Mouse (Mus musculus): ENCODE results near the gene Ptgis. TPM values are rescaled to one million over a fixed set of nuclear protein-coding genes. Genes with fewer than 3 reads are reported as not detected.

Gene Ptgis
- polyA plus RNA-seq, 1 experiment from 2014 or later: 8.9 TPM

- 90% methylated on average over 5 of the region's 5 CpGs for WGBS
- H3K9me3 ChIP-seq (ENCODE audit: control insufficient read depth): no peaks in the 10 kb centered on the region
- no peaks in the 10 kb centered on the region; the same call in 1 of the 2 replicates for H3K4me1 ChIP-seq (replicated peaks; ENCODE audit: control insufficient read depth, insufficient read depth, low read length)
- no peak for TF ChIP-seq CTCF (IDR thresholded peaks at IDR 0.05; ENCODE audit: low read depth)
- no peak overlapping the region for H3K27ac ChIP-seq (ENCODE audit: low read depth, low read length)
- no peak for ATAC-seq
- H3K4me3 ChIP-seq (ENCODE audit: low read depth, low read length): no peak overlapping the region
- H3K4me2 ChIP-seq (replicated peaks; ENCODE audit: low read depth): no peak overlapping the region
- no peak overlapping the region for H3K9ac ChIP-seq (ENCODE audit: low read depth, low read length)
- no peaks in the 10 kb centered on the region for H3K36me3 ChIP-seq (ENCODE audit: control insufficient read depth, insufficient read depth)
- peaks cover 26% of the 10 kb centered on the region for H3K27me3 ChIP-seq (replicated peaks; ENCODE audit: control insufficient read depth, insufficient read depth, low read length)
Measured at GRCm38 (mm10) chr2:167187119-167187518, 53.3 kb downstream of the Ptgis start.

- Histone ChIP-seq H3K27me3 (replicated peaks; ENCODE audit: control insufficient read depth, insufficient read depth, low read length) (peaks cover 26% of the 10 kb centered on the region), H3K4me2 (replicated peaks; ENCODE audit: low read depth) (no peak overlapping the region), H3K4me1 (replicated peaks; ENCODE audit: control insufficient read depth, insufficient read depth, low read length) (no peaks in the 10 kb centered on the region; the same call in 1 of the 2 replicates), H3K4me3 (ENCODE audit: low read depth, low read length) (no peak overlapping the region), H3K27ac (ENCODE audit: low read depth, low read length) (no peak overlapping the region), H3K9ac (ENCODE audit: low read depth, low read length) (no peak overlapping the region), H3K9me3 (ENCODE audit: control insufficient read depth) (no peaks in the 10 kb centered on the region), H3K36me3 (ENCODE audit: control insufficient read depth, insufficient read depth) (no peaks in the 10 kb centered on the region)
- ATAC-seq: no peak
- WGBS: 49% methylated on average over 10 of the region's 10 CpGs
- TF ChIP-seq CTCF (IDR thresholded peaks at IDR 0.05; ENCODE audit: low read depth): no peak
Measured at GRCm38 (mm10) chr2:167186544-167186943, 53.9 kb downstream of the Ptgis start.

- no peak for TF ChIP-seq CTCF (IDR thresholded peaks at IDR 0.05; ENCODE audit: low read depth)
- 55% methylated on average over 13 of the region's 13 CpGs for WGBS
- no peak overlapping the region for H3K4me2 ChIP-seq (replicated peaks; ENCODE audit: low read depth)
- no peak overlapping the region for H3K4me3 ChIP-seq (ENCODE audit: low read depth, low read length)
- no peak overlapping the region for H3K9ac ChIP-seq (ENCODE audit: low read depth, low read length)
- no peak for ATAC-seq
- no peaks in the 10 kb centered on the region; the same call in 1 of the 2 replicates for H3K4me1 ChIP-seq (replicated peaks; ENCODE audit: control insufficient read depth, insufficient read depth, low read length)
- peaks cover 26% of the 10 kb centered on the region for H3K27me3 ChIP-seq (replicated peaks; ENCODE audit: control insufficient read depth, insufficient read depth, low read length)
- no peak overlapping the region for H3K27ac ChIP-seq (ENCODE audit: low read depth, low read length)
- no peaks in the 10 kb centered on the region for H3K9me3 ChIP-seq (ENCODE audit: control insufficient read depth)
- H3K36me3 ChIP-seq (ENCODE audit: control insufficient read depth, insufficient read depth): no peaks in the 10 kb centered on the region
Measured at GRCm38 (mm10) chr2:167186003-167186402, 54.4 kb downstream of the Ptgis start.

GRCm38 (mm10) chr2:167185432-167185831 is 55.0 kb downstream of the Ptgis start:
- H3K4me2 ChIP-seq (replicated peaks; ENCODE audit: low read depth): no peak overlapping the region

GRCm38 (mm10) chr2:167181662-167182389 is 58.6 kb downstream of the Ptgis start:
- no peaks in the 10 kb centered on the region for H3K9me3 ChIP-seq (ENCODE audit: control insufficient read depth)
- no peak overlapping the region for H3K4me2 ChIP-seq (replicated peaks; ENCODE audit: low read depth)
- H3K36me3 ChIP-seq (ENCODE audit: control insufficient read depth, insufficient read depth): no peaks in the 10 kb centered on the region
- 80% methylated on average over 14 of the region's 14 CpGs for WGBS
- ATAC-seq: no peak
- H3K9ac ChIP-seq (ENCODE audit: low read depth, low read length): no peak overlapping the region
- H3K27me3 ChIP-seq (replicated peaks; ENCODE audit: control insufficient read depth, insufficient read depth, low read length): no peaks in the 10 kb centered on the region
- no peaks in the 10 kb centered on the region for H3K4me1 ChIP-seq (replicated peaks; ENCODE audit: control insufficient read depth, insufficient read depth, low read length)
- H3K27ac ChIP-seq (ENCODE audit: low read depth, low read length): no peak overlapping the region
- no peak for TF ChIP-seq CTCF (IDR thresholded peaks at IDR 0.05; ENCODE audit: low read depth)
- H3K4me3 ChIP-seq (ENCODE audit: low read depth, low read length): no peak overlapping the region

More at GRCm38 (mm10) chr2:167185432-167185831, 55.0 kb downstream of the Ptgis start:
- no peaks in the 10 kb centered on the region; the same call in 1 of the 2 replicates for H3K4me1 ChIP-seq (replicated peaks; ENCODE audit: control insufficient read depth, insufficient read depth, low read length)
- H3K27ac ChIP-seq (ENCODE audit: low read depth, low read length): no peak overlapping the region
- no peak overlapping the region for H3K4me3 ChIP-seq (ENCODE audit: low read depth, low read length)
- H3K36me3 ChIP-seq (ENCODE audit: control insufficient read depth, insufficient read depth): no peaks in the 10 kb centered on the region
- no peaks in the 10 kb centered on the region for H3K9me3 ChIP-seq (ENCODE audit: control insufficient read depth)
- 82% methylated on average over 2 of the region's 2 CpGs for WGBS
- no peak for ATAC-seq
- H3K9ac ChIP-seq (ENCODE audit: low read depth, low read length): no peak overlapping the region
- H3K27me3 ChIP-seq (replicated peaks; ENCODE audit: control insufficient read depth, insufficient read depth, low read length): peaks cover 23% of the 10 kb centered on the region
- no peak for TF ChIP-seq CTCF (IDR thresholded peaks at IDR 0.05; ENCODE audit: low read depth)

DNA sequence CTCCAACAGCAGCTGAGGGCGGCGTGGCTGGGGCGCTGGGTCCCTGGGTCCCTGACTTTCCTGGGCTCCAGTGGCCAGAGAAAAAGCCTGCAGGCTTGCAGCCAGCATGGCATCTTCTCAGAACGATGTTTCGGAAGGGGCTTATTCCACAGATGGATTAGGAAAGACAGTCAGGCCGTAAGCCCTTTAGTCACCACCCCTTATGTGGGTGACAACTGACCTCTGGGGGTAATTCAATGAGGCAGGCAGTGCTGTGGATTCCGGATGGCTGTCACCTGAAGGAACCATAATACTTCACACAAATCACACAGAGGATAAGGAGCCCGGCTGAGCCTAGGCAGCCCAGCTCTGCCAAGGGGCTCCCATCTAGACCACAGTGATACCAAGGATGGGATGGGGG is 59.3 kb downstream of the Ptgis start:
- no peak overlapping the region for H3K27ac ChIP-seq (ENCODE audit: low read depth, low read length)
- no peaks in the 10 kb centered on the region for H3K27me3 ChIP-seq (replicated peaks; ENCODE audit: control insufficient read depth, insufficient read depth, low read length)
- no peak overlapping the region for H3K4me3 ChIP-seq (ENCODE audit: low read depth, low read length)
- H3K9me3 ChIP-seq (ENCODE audit: control insufficient read depth): no peaks in the 10 kb centered on the region
- H3K36me3 ChIP-seq (ENCODE audit: control insufficient read depth, insufficient read depth): no peaks in the 10 kb centered on the region
- no peak for TF ChIP-seq CTCF (IDR thresholded peaks at IDR 0.05; ENCODE audit: low read depth)
- WGBS: 69% methylated on average over 8 of the region's 8 CpGs
- no peak overlapping the region for H3K4me2 ChIP-seq (replicated peaks; ENCODE audit: low read depth)
- no peak overlapping the region for H3K9ac ChIP-seq (ENCODE audit: low read depth, low read length)
- ATAC-seq: no peak
- no peaks in the 10 kb centered on the region for H3K4me1 ChIP-seq (replicated peaks; ENCODE audit: control insufficient read depth, insufficient read depth, low read length)

Measured in intestine, postnatal 0 days (tissue).